ENCODE assay signal across 8 mouse cellular contexts in the genomic region with DNA sequence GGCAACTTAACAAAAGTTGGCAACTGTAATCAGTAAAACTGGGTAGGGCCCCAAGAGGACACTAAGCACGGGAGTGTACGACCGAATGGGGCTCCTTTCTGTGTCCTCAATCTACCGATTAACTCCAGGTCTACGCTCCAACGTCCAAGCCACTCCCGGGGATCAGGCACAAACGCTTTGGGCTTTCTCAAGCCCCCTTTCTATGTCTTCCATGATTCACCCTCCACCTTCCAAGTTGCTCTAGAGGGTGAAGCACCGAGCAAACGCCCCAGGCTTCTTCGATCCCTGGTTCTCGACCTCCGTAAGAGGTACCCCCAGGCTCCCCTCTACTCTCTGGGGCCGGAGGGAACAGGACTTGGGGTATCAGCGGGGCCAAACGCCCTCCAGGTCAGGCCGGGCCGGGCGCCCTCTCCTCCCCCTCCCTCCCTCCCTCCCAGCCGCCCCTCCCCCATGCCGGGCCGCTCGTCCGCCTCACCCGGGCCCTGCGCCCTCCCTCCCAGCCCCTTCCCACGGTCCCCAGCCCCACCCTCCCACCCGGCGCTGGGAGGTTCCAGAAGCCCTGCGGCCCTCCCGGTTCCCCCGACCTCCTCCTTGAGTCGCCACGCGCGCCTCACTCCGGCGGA. TPM values are rescaled to one million over a fixed set of nuclear protein-coding genes. Genes with fewer than 3 reads are reported as not detected.
DNase-seq lines count a peak whose midpoint lies in the region; ATAC-seq lines count a peak whose summit lies in the region.

No protein-coding gene starts in this region.

- peak overlapping the region; percentile 88 for H3K9ac ChIP-seq in embryonic facial prominence, embryonic 13.5 days
- peak overlapping the region; percentile 92 for H3K9ac ChIP-seq in hindbrain, embryonic 12.5 days
- peak overlapping the region; percentile 94 for H3K9ac ChIP-seq in liver, embryonic 13.5 days
- peak overlapping the region; percentile 87 for H3K9ac ChIP-seq in neural tube, embryonic 12.5 days

- no peaks in the 10 kb centered on the region for H3K27me3 ChIP-seq in embryonic facial prominence, embryonic 13.5 days
- H3K27me3 ChIP-seq in hindbrain, embryonic 12.5 days: no peaks in the 10 kb centered on the region
- H3K27me3 ChIP-seq in liver, embryonic 13.5 days: no peaks in the 10 kb centered on the region
- H3K27me3 ChIP-seq in neural tube, embryonic 12.5 days (replicated peaks): no peaks in the 10 kb centered on the region

- H3K36me3 ChIP-seq in embryonic facial prominence, embryonic 13.5 days: peaks cover 9% of the 10 kb centered on the region
- peaks cover 8% of the 10 kb centered on the region for H3K36me3 ChIP-seq in hindbrain, embryonic 12.5 days
- peaks cover 11% of the 10 kb centered on the region for H3K36me3 ChIP-seq in liver, embryonic 13.5 days
- peaks cover 8% of the 10 kb centered on the region for H3K36me3 ChIP-seq in neural tube, embryonic 12.5 days

- H3K4me2 ChIP-seq in embryonic facial prominence, embryonic 13.5 days: peak overlapping the region; percentile 73
- peak overlapping the region; percentile 67 for H3K4me2 ChIP-seq in hindbrain, embryonic 12.5 days (replicated peaks)
- H3K4me2 ChIP-seq in liver, embryonic 13.5 days: peak overlapping the region; percentile 84
- H3K4me2 ChIP-seq in neural tube, embryonic 12.5 days (replicated peaks): peak overlapping the region; percentile 77

- peak overlapping the region; percentile 98 for H3K27ac ChIP-seq in embryonic facial prominence, embryonic 13.5 days
- peak overlapping the region; percentile 98 for H3K27ac ChIP-seq in hindbrain, embryonic 12.5 days
- H3K27ac ChIP-seq in liver, embryonic 13.5 days: peak overlapping the region; percentile 98
- peak overlapping the region; percentile 96 for H3K27ac ChIP-seq in neural tube, embryonic 12.5 days

- peak; percentile 5 to 7 for DNase-seq in left cerebral cortex, adult 18-20 months (ENCODE audit: low spot score in 2 of 2)
- no peak for DNase-seq in left cerebral cortex, postnatal 36 days (ENCODE audit: low spot score in 2 of 2)
- peak; percentile 78 for DNase-seq in R1 (ENCODE audit: low read depth, low spot score)
- DNase-seq in liver, embryonic 13.5 days: peak; percentile 32

- peak overlapping the region; percentile 82 for H3K4me3 ChIP-seq in embryonic facial prominence, embryonic 13.5 days
- peak overlapping the region; percentile 83 for H3K4me3 ChIP-seq in hindbrain, embryonic 12.5 days
- H3K4me3 ChIP-seq in liver, embryonic 13.5 days (replicated peaks): peak overlapping the region; percentile 89
- H3K4me3 ChIP-seq in neural tube, embryonic 12.5 days: peak overlapping the region; percentile 80

- no peaks in the 10 kb centered on the region for H3K9me3 ChIP-seq in embryonic facial prominence, embryonic 13.5 days
- no peaks in the 10 kb centered on the region for H3K9me3 ChIP-seq in hindbrain, embryonic 12.5 days (replicated peaks)
- H3K9me3 ChIP-seq in liver, embryonic 13.5 days (replicated peaks): no peaks in the 10 kb centered on the region
- no peaks in the 10 kb centered on the region for H3K9me3 ChIP-seq in neural tube, embryonic 12.5 days

- under 1% methylated on average over 31 of the region's 38 CpGs for WGBS in embryonic facial prominence, embryonic 13.5 days
- 0% methylated on average over 29 of the region's 38 CpGs for WGBS in hindbrain, embryonic 12.5 days
- WGBS in liver, embryonic 13.5 days (ENCODE audit: insufficient replicate concordance): under 1% methylated on average over 27 of the region's 38 CpGs
- under 1% methylated on average over 29 of the region's 38 CpGs for WGBS in neural tube, embryonic 12.5 days

- peaks cover 17% of the 10 kb centered on the region for H3K4me1 ChIP-seq in embryonic facial prominence, embryonic 13.5 days
- peaks cover 14% of the 10 kb centered on the region for H3K4me1 ChIP-seq in hindbrain, embryonic 12.5 days
- peaks cover 49% of the 10 kb centered on the region for H3K4me1 ChIP-seq in liver, embryonic 13.5 days (replicated peaks)
- H3K4me1 ChIP-seq in neural tube, embryonic 12.5 days: peaks cover 13% of the 10 kb centered on the region

- ATAC-seq in embryonic facial prominence, embryonic 13.5 days (ENCODE audit: insufficient number of reproducible peaks, insufficient read depth, low FRiP score, low TSS enrichment, low read depth): peak; percentile 58
- ATAC-seq in hindbrain, embryonic 12.5 days (ENCODE audit: low FRiP score): peak; percentile 89
- peak; percentile 44 for ATAC-seq in liver, embryonic 13.5 days (ENCODE audit: low read depth)
- ATAC-seq in neural tube, embryonic 12.5 days (ENCODE audit: low FRiP score, low read depth): peak; percentile 82
- ATAC-seq in frontal cortex, adult (ENCODE audit: low TSS enrichment): no peak

- intact Hi-C loops in left cerebral cortex, postnatal 36 days (cut with DNase I): loop anchor here (5.0 kb wide), 1 partner anchor 451 kb away; a partner anchor contains a TSS

RNA-seq across cellular contexts. Expression of a gene that starts 0.6 kb away (rescaled TPM):
- total RNA-seq in left cerebral cortex, adult 18-20 months (2021): 10 to 100 TPM; 56.6 to 58.0 TPM
- total RNA-seq in left cerebral cortex, postnatal 36 days (2021): 10 to 100 TPM; 55.0 to 56.6 TPM
- polyA plus RNA-seq in embryonic facial prominence, embryonic 13.5 days (2015; fragmentation: Nextera tagmentation; extraction: Ambion mirVana): 136 and 144 TPM in 2 replicates
- polyA plus RNA-seq in hindbrain, embryonic 12.5 days (2016; fragmentation: Nextera tagmentation; extraction: Ambion mirVana): 163 and 172 TPM in 2 replicates
- 79.0 and 98.9 TPM in 2 replicates for polyA plus RNA-seq in liver, embryonic 13.5 days (2015; fragmentation: Nextera tagmentation; extraction: Ambion mirVana)
- polyA plus RNA-seq in neural tube, embryonic 12.5 days (2016; fragmentation: Nextera tagmentation; extraction: Ambion mirVana): 153 and 172 TPM in 2 replicates

Comparison
In these comparisons a context has a peak if more than half of its experiments do, and no peak if none do; other contexts are left out.
1. DNase-seq: peak in left cerebral cortex, adult 18-20 months (2 of 2), R1 (single experiment) and liver, embryonic 13.5 days (single experiment); none in left cerebral cortex, postnatal 36 days (0 of 2).
2. Peak in every context shown above with its lines, with median percentiles within 50 percentile points of each other: H3K27ac ChIP-seq, H3K4me2 ChIP-seq, H3K4me3 ChIP-seq and H3K9ac ChIP-seq.